Mouse (Mus musculus): ENCODE results near the gene Als2cr12.
"Not testable (repeated sequence)": the region's sequence is repeated elsewhere in the genome, so short reads cannot be mapped to it uniquely, and the experiment has no call there.

Als2cr12 gene

GRCm38 (mm10) chr1:58690006-58690744 is 5.6 kb downstream of the Als2cr12 start:
- DNase-seq (ENCODE audit: low spot score): no peak

DNA sequence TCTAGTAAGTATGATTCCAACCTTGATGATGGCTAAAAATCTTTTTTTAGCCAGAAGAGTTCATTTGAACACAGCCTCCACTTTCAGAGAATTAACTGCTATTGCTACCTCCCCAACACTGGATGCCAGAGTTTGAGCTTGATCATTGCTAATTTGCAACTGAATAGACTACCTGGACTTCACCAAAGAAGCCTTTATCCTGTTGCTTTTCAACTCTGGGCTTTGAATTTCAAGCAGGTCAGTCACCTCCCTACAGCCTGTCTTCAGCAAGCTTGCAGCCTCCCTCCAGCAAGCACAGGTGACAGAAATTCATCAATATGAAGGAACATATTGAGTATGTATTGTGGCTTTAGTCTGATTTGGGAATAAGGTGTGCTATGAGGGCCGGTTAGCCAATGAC is 6.4 kb downstream of the Als2cr12 start:
- DNase-seq (ENCODE audit: low spot score): no peak

GRCm38 (mm10) chr1:58678412-58678811 is 17.4 kb downstream of the Als2cr12 start:
- DNase-seq (ENCODE audit: low spot score): not testable (repeated sequence)

DNA sequence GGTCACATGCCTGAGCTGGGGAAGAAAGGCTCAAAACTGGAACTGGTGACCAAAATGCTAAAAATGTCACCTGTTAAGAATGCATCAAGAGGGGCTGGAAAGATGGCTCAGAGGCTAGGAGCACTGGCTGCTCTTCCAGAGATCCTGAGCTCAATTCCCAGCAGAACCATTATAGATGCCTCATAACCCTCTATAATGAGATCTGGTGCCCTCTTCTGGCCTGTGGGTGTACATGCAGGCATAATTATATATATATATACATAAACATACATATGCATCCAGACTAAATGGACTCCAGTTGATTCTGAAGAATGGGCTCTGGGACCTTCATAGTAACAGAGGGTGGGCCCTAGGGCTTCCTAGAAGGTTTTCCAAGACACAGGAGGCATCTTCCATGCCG is 18.2 kb downstream of the Als2cr12 start:
- peak; percentile 54 for DNase-seq (ENCODE audit: low spot score)

DNA sequence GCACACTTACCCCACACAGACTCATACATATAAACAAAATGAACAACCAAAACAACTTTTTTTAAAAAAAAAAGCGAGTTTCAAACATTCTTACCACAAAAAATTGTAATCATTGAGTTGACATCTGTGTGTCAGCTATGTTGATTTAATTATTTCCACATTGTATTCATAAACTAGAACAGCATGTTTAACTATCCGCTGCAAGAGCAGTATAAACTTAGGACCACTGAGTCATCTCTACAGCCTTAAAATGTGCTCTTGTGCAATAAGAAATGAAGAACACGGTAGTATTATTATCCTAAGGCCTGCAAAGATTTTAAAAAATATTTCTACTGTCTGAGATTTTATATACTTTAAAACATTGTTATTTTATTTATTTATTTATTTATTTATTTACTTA is 20.8 kb downstream of the Als2cr12 start:
- no peak for DNase-seq (ENCODE audit: low spot score)

GRCm38 (mm10) chr1:58672116-58672515 is 23.7 kb downstream of the Als2cr12 start:
- DNase-seq (ENCODE audit: low spot score): no peak

DNA sequence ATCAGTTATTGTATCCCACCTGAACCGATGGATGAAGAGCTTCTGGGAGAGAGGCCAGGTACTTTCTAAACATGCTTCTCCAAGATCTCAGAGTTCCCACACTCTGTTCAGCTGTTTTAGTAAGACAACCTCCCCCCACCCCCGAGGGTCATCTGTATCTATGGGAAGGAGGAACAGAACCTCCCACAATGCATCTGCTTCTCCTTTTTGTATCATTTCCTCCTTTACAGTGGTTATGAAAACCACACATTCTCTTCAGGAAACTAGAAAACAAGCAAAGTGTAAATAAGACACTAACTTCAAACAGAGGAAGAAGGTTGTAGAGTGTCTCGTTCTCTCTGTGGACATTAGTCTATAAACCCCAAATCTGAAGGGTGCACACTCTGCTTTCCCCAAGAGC is 26.2 kb downstream of the Als2cr12 start:
- not testable (repeated sequence) for DNase-seq (ENCODE audit: low spot score)

GRCm38 (mm10) chr1:58668191-58668590 is 27.6 kb downstream of the Als2cr12 start:
- DNase-seq (ENCODE audit: low spot score): no peak

GRCm38 (mm10) chr1:58663365-58663764 is 32.4 kb downstream of the Als2cr12 start:
- DNase-seq (ENCODE audit: low spot score): not testable (repeated sequence)

- DNase-seq (ENCODE audit: low spot score): not testable (repeated sequence)
These were observed 33.1 kb downstream of the Als2cr12 start for GRCm38 (mm10) chr1:58662671-58663070.

DNA sequence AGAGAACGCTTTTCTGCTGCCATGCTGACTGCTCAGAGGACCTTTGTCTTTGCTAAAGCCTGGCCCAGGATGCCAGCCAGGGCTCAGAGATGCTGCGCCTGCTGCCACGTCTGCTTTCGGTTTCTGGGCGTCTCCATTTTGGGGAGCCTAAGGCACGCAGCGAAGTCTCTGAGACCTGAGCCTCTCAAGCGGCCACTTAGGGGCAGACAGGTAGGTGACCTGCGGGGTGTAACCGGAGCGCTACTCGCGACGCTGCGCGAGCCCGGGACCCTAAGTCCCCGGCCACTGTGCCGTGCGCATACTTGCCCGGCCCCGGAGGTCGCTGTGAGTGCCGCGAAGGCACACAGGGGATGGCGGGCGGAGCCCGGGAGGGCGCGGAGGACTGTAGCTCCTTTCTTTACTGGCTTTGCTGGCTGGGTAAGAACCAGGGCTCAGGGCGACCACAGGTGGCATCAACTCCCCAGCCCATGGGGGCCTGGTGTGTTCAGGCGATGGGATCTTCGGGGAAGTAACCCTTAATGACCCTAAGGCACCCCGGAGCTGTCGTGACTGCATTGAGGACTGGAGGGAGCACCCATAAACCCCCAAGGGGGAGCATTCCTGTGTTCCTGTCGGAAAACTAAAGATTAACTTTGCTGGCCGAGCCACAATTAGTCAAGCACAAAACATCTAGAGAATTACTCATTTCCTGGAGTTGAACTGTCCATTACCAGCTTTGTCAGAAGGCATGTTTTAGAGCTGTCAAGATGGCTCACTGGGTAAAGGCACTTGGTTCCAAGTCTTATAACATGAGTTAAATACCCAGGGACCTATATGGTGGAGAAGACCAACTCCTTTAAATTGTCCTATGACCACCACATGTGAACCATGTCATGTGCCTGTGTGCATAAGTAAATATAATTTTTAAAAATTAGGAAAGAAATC is 43.0 kb downstream of the Als2cr12 start:
- DNase-seq (ENCODE audit: low spot score): peak; percentile 75

DNA sequence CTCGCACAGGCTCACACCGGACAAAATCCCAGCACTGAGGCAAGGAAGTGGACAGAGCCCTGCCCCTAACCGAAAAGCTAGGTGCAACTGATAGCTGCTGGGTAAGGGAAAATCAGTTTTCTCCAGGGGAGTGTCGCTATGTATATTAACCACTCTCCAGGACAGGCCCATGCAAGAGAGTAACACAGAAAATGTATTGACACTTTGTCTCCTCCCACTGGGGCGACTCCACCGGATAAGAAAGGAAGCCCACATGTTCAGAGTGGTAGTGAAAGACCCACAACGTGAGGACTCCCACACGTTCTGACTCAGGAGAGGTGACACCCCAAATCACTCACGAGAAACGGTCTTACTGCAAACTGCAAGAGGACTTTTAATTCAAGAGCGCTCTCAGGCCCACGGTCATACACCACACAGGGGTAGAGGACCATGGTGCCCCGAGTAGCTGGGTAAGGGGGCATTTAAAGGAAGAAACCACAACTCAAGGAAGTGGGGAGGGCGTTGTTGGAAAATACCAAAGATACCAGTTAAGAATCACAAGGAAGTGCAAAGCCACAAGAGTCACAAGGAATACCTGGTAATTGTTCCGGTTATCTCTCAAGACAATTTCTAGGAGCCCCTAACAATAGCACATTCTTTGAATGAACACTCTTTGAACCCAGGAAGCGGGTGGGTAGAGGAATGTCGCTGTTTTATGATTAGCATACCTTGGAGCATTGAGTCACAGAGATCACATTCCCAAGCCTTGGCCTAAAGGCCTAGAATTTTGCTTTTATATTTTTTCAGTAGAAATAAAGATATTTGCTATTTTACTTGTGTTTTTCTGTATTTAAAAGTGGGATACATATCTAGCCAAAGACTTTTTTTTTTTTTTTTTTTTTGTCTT is 44.0 kb downstream of the Als2cr12 start:
- not testable (repeated sequence) for DNase-seq (ENCODE audit: low spot score)

- DNase-seq (ENCODE audit: low spot score): not testable (repeated sequence)
These were observed 66.9 kb downstream of the Als2cr12 start for GRCm38 (mm10) chr1:58628847-58629246.

DNA sequence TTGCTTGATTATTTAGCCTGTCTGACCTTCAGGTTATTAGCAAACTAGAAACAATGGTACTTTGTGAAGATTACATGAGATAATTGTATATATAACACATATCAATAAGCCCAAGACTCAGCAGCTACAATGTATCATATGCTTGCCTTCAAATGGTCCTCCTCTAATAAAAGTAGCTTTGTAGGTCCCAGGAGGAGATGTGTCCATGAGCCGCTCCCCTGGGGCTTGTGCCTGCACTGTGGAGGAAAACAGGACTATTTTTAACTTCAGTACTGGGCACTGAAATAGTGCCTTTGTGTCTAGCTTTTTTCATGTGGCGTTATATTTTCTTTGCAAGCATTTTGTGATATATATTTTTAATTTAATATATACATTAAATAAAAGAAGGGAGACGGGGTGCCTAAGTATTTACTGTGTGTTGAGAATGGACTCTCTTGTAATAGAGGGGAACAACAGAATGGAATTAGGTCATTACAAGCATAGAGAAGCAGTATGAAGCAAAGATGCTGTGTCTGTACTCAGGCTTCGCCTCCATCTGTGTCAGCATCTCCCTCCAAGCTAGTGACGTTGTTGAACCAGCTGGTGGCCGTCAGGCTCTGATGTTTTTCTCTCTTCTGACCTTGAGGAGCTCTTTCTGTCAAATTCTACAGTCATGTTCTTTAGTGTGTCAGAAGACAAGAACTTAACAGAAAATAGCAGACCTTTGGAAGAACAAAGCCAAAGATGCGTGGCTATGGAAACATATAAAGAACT is 73.6 kb downstream of the Als2cr12 start:
- DNase-seq (ENCODE audit: low spot score): no peak

DNA sequence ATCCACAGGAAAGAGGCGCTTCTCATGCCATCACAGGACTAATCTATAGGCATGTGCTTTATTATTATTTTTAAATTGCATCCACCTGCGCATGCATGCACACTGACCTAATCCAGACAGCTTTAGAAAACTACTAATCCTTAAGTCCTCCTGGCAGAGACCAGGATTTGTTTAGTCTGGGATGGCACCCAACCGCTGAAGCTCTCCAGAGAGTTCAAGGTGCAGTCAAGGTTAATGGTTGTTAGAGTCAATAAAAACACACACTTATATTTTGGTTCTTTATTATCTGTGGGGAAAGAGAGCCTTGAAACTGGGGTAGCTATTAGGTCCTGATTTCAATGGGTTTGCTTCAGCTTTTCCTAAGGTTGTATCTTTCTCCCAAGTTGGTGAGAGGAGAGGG is 74.5 kb downstream of the Als2cr12 start:
- DNase-seq (ENCODE audit: low spot score): no peak

DNA sequence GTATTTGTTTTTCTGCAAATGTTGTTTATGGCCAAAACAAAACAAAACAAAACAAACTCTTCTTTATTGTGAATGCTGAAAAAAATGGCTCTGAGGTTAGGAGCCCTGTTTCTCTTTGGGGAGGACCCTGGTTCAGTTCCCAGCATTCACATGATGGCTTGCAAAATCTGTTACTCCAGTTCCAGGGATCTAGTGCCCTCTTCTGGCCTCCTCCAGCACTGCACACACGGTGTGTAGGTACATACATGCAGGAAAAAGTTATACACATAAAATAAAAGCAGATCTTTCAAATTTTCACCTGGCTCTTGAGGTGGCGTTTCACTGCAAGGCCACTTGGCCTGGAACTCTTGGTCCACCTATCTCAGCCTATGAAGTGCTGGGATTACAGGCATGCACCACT is 77.0 kb downstream of the Als2cr12 start:
- DNase-seq (ENCODE audit: low spot score): no peak

- no peak for DNase-seq (ENCODE audit: low spot score)
These were observed 77.7 kb downstream of the Als2cr12 start for GRCm38 (mm10) chr1:58617978-58618668.

DNA sequence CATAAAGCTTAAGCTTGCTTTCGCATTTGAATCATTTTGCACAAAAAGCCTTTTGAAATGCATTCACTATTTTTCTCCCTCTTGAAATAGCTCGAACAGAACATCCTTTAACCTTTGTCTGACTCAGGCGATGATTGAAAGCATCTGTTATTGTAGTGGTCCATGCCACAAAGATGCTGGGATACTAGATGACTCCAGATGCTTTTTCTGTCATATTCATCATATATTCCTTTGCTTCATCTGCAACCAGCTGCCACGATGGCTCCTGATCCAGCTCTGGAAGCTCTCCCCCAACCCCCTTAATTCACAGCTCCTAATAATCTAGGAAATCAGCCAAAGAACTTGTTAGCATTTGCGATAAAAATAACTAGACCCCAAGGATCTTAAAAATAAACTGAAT is 78.7 kb downstream of the Als2cr12 start:
- DNase-seq (ENCODE audit: low spot score): no peak

DNA sequence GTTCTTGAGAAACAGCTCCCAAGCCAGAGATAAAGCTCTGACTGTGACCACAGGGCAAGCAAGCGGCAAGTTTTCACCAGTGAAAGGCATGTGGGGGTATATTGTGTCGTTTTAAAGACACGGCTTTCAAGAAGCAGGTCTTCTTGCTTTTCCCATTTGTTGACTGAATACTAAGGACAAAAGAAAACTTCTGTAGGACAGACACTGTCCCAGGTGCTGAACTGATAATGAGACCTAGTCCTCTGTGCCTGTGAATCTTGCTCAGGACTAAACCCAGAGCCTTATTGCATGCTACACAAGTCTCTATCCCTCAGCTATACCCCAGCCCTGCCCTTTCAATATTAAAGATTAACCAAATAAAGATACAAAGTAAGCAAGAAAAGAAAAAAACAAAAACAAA is 79.6 kb downstream of the Als2cr12 start:
- no peak for DNase-seq (ENCODE audit: low spot score)

- no peak for DNase-seq (ENCODE audit: low spot score)
These were observed 80.6 kb downstream of the Als2cr12 start for GRCm38 (mm10) chr1:58615146-58615545.

DNA sequence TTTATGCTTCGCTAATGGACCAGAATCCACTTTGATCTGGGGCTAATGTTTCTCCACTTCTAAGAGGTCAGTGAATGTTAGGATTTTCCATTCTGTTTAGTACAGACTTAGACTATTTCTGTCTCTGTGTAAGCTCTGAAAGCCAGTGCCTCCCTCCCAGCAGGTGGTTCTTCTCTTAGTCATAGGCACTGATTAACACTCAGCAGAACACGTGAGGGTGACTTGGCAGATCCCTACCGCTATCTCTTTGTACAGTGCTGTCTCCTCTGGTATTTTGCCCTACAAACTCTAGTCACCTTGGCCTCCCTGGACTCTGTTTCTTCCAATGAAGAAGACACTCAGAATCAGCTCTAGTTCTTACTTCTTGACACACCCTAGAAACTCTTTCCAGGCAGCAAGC is 81.4 kb downstream of the Als2cr12 start:
- no peak for DNase-seq (ENCODE audit: low spot score)

Data from testis, postnatal 10 days (tissue).